Mouse (Mus musculus): ENCODE data around the gene Zswim5.

Zswim5 gene

GRCm38 (mm10) chr4:117007058-117007457 is 129.9 kb downstream of the Zswim5 start:
- no peak for DNase-seq

DNA sequence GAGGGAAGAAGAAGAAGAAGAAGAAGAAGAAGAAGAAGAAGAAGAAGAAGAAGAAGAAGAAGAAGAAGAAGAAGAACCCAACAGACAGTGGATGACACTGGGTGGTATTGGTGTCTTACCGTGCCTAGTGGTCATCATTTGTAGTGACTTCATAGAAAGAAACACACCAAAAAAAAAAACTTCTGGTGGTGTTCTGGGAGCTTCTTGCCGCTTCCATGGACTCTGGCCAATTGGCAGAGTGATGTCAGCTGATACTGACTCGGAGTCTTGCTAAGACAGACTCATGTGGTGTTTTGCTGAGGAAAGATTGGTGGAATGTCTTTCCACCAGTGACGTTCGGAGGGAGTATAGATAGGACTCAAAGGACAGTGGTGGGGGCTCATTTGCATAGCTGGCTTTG is 133.1 kb downstream of the Zswim5 start:
- no peak for DNase-seq

GRCm38 (mm10) chr4:117013596-117013995 is 136.4 kb downstream of the Zswim5 start:
- DNase-seq = no peak

- no peak for DNase-seq
Measured at GRCm38 (mm10) chr4:117014901-117015415, 137.8 kb downstream of the Zswim5 start.

GRCm38 (mm10) chr4:117017738-117018137 is 140.6 kb downstream of the Zswim5 start:
- no peak for DNase-seq

DNA sequence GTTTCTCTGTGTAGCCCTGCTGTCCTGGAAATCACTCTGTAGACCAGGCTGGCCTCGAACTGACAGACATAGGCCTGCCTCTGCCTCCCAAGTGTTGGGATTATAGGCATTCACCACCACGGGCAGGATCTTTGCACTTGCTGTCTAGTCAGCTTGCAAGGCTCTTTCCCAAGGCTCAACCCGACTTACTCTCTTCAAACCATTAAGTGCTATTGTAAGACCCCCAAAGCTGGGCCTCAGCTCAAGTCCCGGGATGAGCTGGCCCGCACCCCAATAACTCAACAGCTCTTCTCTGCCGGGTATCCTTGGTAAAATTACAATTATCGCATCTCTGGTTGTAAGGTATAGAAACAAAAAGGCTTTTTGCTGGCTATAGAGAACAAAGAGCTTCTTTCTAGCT is 141.2 kb downstream of the Zswim5 start:
- DNase-seq = no peak

- peak; percentile 91 for DNase-seq
Measured at GRCm38 (mm10) chr4:117019206-117020134, 142.3 kb downstream of the Zswim5 start, which contains the start of gene Eif2b3. TSS of gene Eif2b3 (plus strand) at chr4:117019402.

- DNase-seq = no peak
Measured at GRCm38 (mm10) chr4:117023469-117023868, 146.3 kb downstream of the Zswim5 start.

- DNase-seq = no peak
Measured at GRCm38 (mm10) chr4:117031105-117031504, 153.9 kb downstream of the Zswim5 start.

Measured in thymus, postnatal 25 days (tissue).